Mouse (Mus musculus) stomach, embryonic 14.5 days (tissue): ENCODE data around the gene Parp6. TPM values are rescaled to one million over a fixed set of nuclear protein-coding genes. Genes with fewer than 3 reads are reported as not detected.

Source experiments
- ATAC-seq: fragments of 200-750 bp; cut with Nextera tagmentation; 2 replicates; pipeline ENCODE4 v1.8.0; 2017; ENCODE audit warnings: low read depth, moderate TSS enrichment; ENCODE audit not compliant: insufficient number of reproducible peaks, insufficient read depth, low FRiP score
- H3K27ac ChIP-seq: fragments of 300-500 bp; sonication (generic); 2 replicates; pipeline ENCODE4 v1.5.1; 2014; ENCODE audit warnings: mild to moderate bottlenecking, low read length, moderate library complexity, mixed read lengths
- H3K27me3 ChIP-seq: fragments of 300-500 bp; sonication (generic); 2 replicates; pipeline ENCODE4 v1.6.1; 2014; ENCODE audit warnings: low read length, control low read depth, mixed read lengths; ENCODE audit not compliant: control insufficient read depth, insufficient read depth
- H3K36me3 ChIP-seq: fragments of 300-500 bp; sonication (generic); 2 replicates; pipeline ENCODE4 v1.6.1; 2014; ENCODE audit warnings: mild to moderate bottlenecking, control low read depth, low read length, moderate library complexity, mixed read lengths; ENCODE audit not compliant: control insufficient read depth, insufficient read depth
- H3K4me1 ChIP-seq: fragments of 300-500 bp; sonication (generic); 2 replicates; pipeline ENCODE4 v1.6.1; 2014; ENCODE audit warnings: low read length, control low read depth, mixed read lengths; ENCODE audit not compliant: control insufficient read depth, insufficient read depth
- H3K4me2 ChIP-seq: fragments of 300-500 bp; sonication (generic); replicated peaks from 2 replicates; pipeline ENCODE4 v1.6.1; 2014; ENCODE audit warnings: low read depth, low read length, control low read depth
- H3K4me3 ChIP-seq: fragments of 300-500 bp; sonication (generic); 2 replicates; pipeline ENCODE4 v1.5.1; 2014; ENCODE audit warnings: low read depth, low read length, control low read depth
- H3K9ac ChIP-seq: fragments of 300-500 bp; sonication (generic); replicated peaks from 2 replicates; pipeline ENCODE4 v1.6.1; 2014; ENCODE audit warnings: low read depth, mild to moderate bottlenecking, control low read depth, low read length, moderate library complexity, mixed read lengths
- H3K9me3 ChIP-seq: fragments of 300-500 bp; sonication (generic); 2 replicates; pipeline ENCODE4 v1.6.1; 2016; ENCODE audit warnings: low read depth, low read length, control low read depth; ENCODE audit not compliant: control insufficient read depth
- WGBS: fragments of 180-500 bp; shearing (Covaris S2); extraction: QIAGEN DNeasy Blood & Tissue Kit; methylation state at CpG from one replicate; pipeline ENCODE4 v1.1.7; 2014; 5-methylcytosine and 5-hydroxymethylcytosine counted together
- polyA plus RNA-seq: library from polyadenylated mRNA; unstranded; fragments of >200 nt; fragmentation: Nextera tagmentation; extraction: Ambion mirVana; gene quantifications from 2 replicates; pipeline ENCODE4 v1.2.1, GENCODE M21; 2014

Parp6 gene
- 38.9 and 39.5 TPM in 2 replicates for polyA plus RNA-seq

DNA sequence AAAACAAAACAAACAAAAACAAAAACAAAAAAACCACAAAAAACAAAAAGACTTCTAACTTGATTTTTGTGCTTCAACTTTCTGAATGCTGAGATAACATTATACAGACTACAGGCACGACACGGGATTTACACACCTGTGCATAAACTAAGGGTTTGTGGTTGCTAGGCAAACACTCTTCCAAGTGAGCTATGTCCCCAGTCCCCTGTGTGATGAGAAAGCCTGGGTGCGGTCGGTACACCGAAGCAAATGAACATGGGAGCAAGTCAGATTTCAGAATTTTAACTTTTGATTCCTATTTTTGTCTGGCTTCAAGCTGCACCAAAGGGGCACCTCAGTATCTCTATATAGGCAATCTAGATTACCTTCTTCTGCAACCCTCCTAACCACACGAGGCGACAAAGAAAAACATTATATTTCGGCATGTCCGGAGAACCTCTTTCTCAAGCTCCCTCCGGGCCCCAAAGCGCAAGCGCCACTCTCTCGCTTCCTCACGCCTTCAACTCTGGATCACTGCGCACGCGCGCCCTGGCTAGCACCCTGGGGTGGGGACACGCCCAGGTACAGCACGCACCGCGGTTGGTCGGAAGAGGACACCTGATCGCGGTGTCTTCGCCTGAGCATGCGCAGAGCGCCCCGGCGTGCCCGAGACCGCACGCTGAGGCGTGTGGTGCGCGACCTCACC lies at the start of gene Parp6:
Parp6 (plus strand) TSS at position 663 of the 685 bp plus-strand sequence.
- no peaks in the 10 kb centered on the region for H3K9me3 ChIP-seq
- H3K4me1 ChIP-seq, result peaks cover 7% of the 10 kb centered on the region; the same call in 1 of the 2 replicates
- peak within 1 kb of the TSS; percentile 66 for H3K4me2 ChIP-seq
- peak; percentile 100 for ATAC-seq
- under 1% methylated on average over 36 of the region's 36 CpGs for WGBS
- peak within 1 kb of the TSS; percentile 86 for H3K27ac ChIP-seq
- H3K4me3 ChIP-seq, result peak within 1 kb of the TSS; percentile 80
- H3K27me3 ChIP-seq, result no peaks in the 10 kb centered on the region
- H3K36me3 ChIP-seq, result no peaks in the 10 kb centered on the region
- H3K9ac ChIP-seq, result peak within 1 kb of the TSS; percentile 64

GRCm38 (mm10) chr9:59571852-59572251 lies 45.2 kb upstream of the Parp6 start:
- no peaks in the 10 kb centered on the region for H3K36me3 ChIP-seq
- H3K4me2 ChIP-seq, result no peak overlapping the region
- whole genome bisulfite sequencing, result 68% methylated on average over 2 of the region's 2 CpGs
- H3K4me1 ChIP-seq, result no peaks in the 10 kb centered on the region
- no peak overlapping the region for H3K4me3 ChIP-seq
- no peak overlapping the region for H3K9ac ChIP-seq
- H3K9me3 ChIP-seq, result no peaks in the 10 kb centered on the region
- H3K27me3 ChIP-seq, result peaks cover 3% of the 10 kb centered on the region; the same call in 1 of the 2 replicates
- H3K27ac ChIP-seq, result no peak overlapping the region
- ATAC-seq, result no peak

DNA sequence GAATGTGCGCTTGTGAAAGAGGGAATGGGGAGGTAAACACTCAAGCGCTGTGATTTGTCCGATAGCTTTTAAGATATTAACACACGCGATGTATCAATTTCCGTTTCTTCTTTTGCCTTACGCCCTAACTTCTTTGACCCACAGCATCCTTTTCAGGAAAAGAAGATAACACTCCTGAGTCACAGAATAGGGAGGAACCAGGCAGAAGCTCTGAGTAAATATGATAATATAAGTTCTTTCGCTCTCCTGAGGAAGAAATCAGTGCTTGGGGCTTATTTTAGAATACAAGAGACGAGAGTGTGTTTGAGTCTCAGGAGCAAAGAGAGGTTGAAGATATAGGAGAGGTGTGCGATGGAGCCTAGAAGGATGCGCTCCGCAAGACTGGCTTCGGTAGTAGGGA lies 39.7 kb upstream of the Parp6 start:
- no peaks in the 10 kb centered on the region for H3K4me1 ChIP-seq
- peak overlapping the region; percentile 42 for H3K4me2 ChIP-seq
- 14% methylated on average over 13 of the region's 13 CpGs for WGBS
- no peak overlapping the region for H3K9ac ChIP-seq
- no peak for ATAC-seq
- peaks cover 5% of the 10 kb centered on the region; the same call in 1 of the 2 replicates for H3K27me3 ChIP-seq
- no peaks in the 10 kb centered on the region for H3K36me3 ChIP-seq
- peak overlapping the region; percentile 21 for H3K4me3 ChIP-seq
- no peaks in the 10 kb centered on the region for H3K9me3 ChIP-seq
- no peak overlapping the region for H3K27ac ChIP-seq

GRCm38 (mm10) chr9:59577844-59578504 lies 39.1 kb upstream of the Parp6 start, which contains the start of gene Celf6:
TSS of gene Celf6 (plus strand) at chr9:59577917.
- peaks cover 5% of the 10 kb centered on the region; the same call in 1 of the 2 replicates for H3K27me3 ChIP-seq
- WGBS, result 1% methylated on average over 54 of the region's 61 CpGs
- H3K27ac ChIP-seq, result no peak within 1 kb of the TSS
- H3K4me1 ChIP-seq, result no peaks in the 10 kb centered on the region
- H3K9me3 ChIP-seq, result no peaks in the 10 kb centered on the region
- ATAC-seq, result peak; percentile 98
- peak within 1 kb of the TSS; percentile 21 for H3K4me3 ChIP-seq
- H3K4me2 ChIP-seq, result peak within 1 kb of the TSS; percentile 42
- no peak within 1 kb of the TSS for H3K9ac ChIP-seq
- H3K36me3 ChIP-seq, result no peaks in the 10 kb centered on the region

GRCm38 (mm10) chr9:59578505-59578867 lies 38.6 kb upstream of the Parp6 start:
- H3K9ac ChIP-seq, result no peak overlapping the region
- no peak for ATAC-seq
- peak overlapping the region; percentile 42 for H3K4me2 ChIP-seq
- peak overlapping the region; percentile 21; the same call in 1 of the 2 replicates for H3K4me3 ChIP-seq
- H3K36me3 ChIP-seq, result no peaks in the 10 kb centered on the region
- no peaks in the 10 kb centered on the region for H3K9me3 ChIP-seq
- H3K27ac ChIP-seq, result no peak overlapping the region
- WGBS, result 1% methylated on average over 20 of the region's 20 CpGs
- H3K27me3 ChIP-seq, result peaks cover 5% of the 10 kb centered on the region; the same call in 1 of the 2 replicates
- H3K4me1 ChIP-seq, result no peaks in the 10 kb centered on the region

GRCm38 (mm10) chr9:59584871-59585308 lies 32.2 kb upstream of the Parp6 start:
- Histone ChIP-seq H3K4me3 (peak overlapping the region; percentile 23), H3K4me1 (no peaks in the 10 kb centered on the region), H3K9ac (no peak overlapping the region; the same call in 1 of the 2 replicates), H3K27me3 (no peaks in the 10 kb centered on the region), H3K27ac (no peak overlapping the region), H3K4me2 (peak overlapping the region; percentile 52), H3K9me3 (no peaks in the 10 kb centered on the region), H3K36me3 (no peaks in the 10 kb centered on the region)
- WGBS, result 5% methylated on average over 13 of the region's 13 CpGs
- peak; percentile 87 for ATAC-seq

DNA sequence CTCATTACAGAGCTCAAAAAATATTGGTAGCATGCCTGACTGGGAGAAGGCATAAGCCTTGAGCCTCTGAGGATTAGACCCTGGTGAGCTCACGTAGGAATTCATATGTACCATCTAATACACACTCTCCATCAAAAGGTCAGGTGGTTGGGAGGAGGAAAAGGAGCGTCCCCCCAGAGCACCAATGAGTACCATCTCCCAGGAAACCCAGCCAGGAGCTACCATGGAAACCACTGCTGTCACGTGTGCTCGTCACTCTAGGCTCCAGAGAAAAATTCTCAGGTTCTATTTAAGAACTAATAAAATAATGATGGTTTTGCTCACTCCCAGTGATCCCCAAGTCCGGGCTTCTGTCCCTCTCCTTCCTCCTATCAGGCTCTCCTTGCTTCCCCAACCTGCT lies 28.8 kb upstream of the Parp6 start:
- Histone ChIP-seq H3K9ac (no peak overlapping the region), H3K4me1 (no peaks in the 10 kb centered on the region), H3K9me3 (no peaks in the 10 kb centered on the region), H3K27me3 (no peaks in the 10 kb centered on the region), H3K4me3 (no peak overlapping the region), H3K36me3 (no peaks in the 10 kb centered on the region), H3K27ac (no peak overlapping the region), H3K4me2 (no peak overlapping the region)
- ATAC-seq, result no peak
- WGBS, result 74% methylated on average over 5 of the region's 5 CpGs

GRCm38 (mm10) chr9:59588710-59589671 lies 28.1 kb upstream of the Parp6 start:
- Histone ChIP-seq H3K36me3 (no peaks in the 10 kb centered on the region), H3K4me3 (no peak overlapping the region), H3K4me1 (no peaks in the 10 kb centered on the region), H3K9ac (no peak overlapping the region), H3K4me2 (no peak overlapping the region), H3K27ac (no peak overlapping the region), H3K9me3 (no peaks in the 10 kb centered on the region), H3K27me3 (no peaks in the 10 kb centered on the region)
- ATAC-seq, result no peak
- WGBS, result 48% methylated on average over 12 of the region's 12 CpGs
